9 mouse cellular contexts compared by ENCODE assay signal in the genomic region with DNA sequence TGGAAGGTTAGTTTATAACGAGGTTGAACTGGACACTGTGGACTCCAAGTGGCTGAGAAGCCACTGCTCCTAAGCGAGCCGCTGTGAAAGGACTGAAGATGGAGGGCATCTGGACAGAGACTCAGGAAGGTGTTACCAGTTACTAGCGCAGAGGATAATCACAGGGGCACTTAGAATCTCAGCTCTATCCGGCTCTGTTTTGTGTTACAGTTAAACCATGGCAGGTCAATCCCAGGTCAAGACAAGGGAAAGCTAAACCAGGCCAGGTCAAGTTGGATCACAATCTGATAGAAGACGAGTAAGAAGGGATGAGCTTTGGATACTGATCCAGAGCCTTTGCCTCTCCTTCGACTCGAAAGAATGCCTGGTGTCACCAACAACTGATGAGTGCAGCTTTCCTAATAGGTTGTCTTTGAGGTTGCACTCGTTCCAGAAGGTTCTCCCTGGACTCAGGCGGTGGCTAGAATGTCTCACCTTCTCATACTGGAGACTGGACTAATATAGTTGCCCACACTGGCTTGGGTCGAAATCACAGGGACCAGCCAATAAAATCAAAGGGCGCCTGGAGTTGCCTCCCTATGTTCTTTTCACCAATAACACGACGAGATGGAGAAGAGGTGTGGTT. TPM values are rescaled to one million over a fixed set of nuclear protein-coding genes. Genes with fewer than 3 reads are reported as not detected.
A peak's percentile ranks its signal among the peaks of the same experiment; 100 is the strongest.
DNase-seq lines count a peak whose midpoint lies in the region; ATAC-seq and TF ChIP-seq lines count a peak whose summit lies in the region.
"Had no signal": no experiment of that assay in that cellular context is flagged by ENCODE, and none has a peak within 500 bp of the region (broad histone marks: within the 10 kb centered on the region; RNA-seq: fewer than 3 reads in every experiment).

No protein-coding gene starts in this region.

- H3K36me3 ChIP-seq in liver, adult 2 months (ENCODE audit: control insufficient read depth, insufficient read depth, low read length), result no peaks in the 10 kb centered on the region
- H3K36me3 ChIP-seq in embryonic facial prominence, embryonic 13.5 days, result peaks cover 11% of the 10 kb centered on the region; the same call in 1 of the 2 replicates
- H3K36me3 ChIP-seq in intestine, embryonic 15.5 days, result no peaks in the 10 kb centered on the region
- no peaks in the 10 kb centered on the region for H3K36me3 ChIP-seq in myocyte (ENCODE audit: control insufficient read depth, insufficient read depth)

- no peak for DNase-seq in liver, adult 2 months (ENCODE audit: extremely low read depth, low read depth, low spot score)
- no peak for DNase-seq in liver
- DNase-seq in thymus, postnatal 14 days, result no peak
- no peak for DNase-seq in ovary, postnatal 10 days (ENCODE audit: low spot score)
- no peak for DNase-seq in kidney, postnatal 10 days

- no peaks in the 10 kb centered on the region for H3K9me3 ChIP-seq in embryonic facial prominence, embryonic 13.5 days
- H3K9me3 ChIP-seq in intestine, embryonic 15.5 days, result no peaks in the 10 kb centered on the region

- H3K27me3 ChIP-seq in liver, adult 2 months (ENCODE audit: control insufficient read depth, insufficient read depth, low read length), result no peaks in the 10 kb centered on the region
- H3K27me3 ChIP-seq in embryonic facial prominence, embryonic 13.5 days, result peaks cover 15% of the 10 kb centered on the region
- peaks cover 17% of the 10 kb centered on the region; the same call in 1 of the 2 replicates for H3K27me3 ChIP-seq in intestine, embryonic 15.5 days (replicated peaks)
- no peaks in the 10 kb centered on the region for H3K27me3 ChIP-seq in myocyte (ENCODE audit: control insufficient read depth, insufficient read depth, insufficient read length)

- no peak for TF ChIP-seq CTCF in liver, adult 2 months (IDR thresholded peaks at IDR 0.05; ENCODE audit: low read depth, low read length)

- H3K4me3 ChIP-seq in liver, adult 2 months (ENCODE audit: insufficient read depth, low read depth, low read length), result peak overlapping the region; percentile 29
- H3K4me3 ChIP-seq in embryonic facial prominence, embryonic 13.5 days, result peak overlapping the region; percentile 76
- peak overlapping the region; percentile 79 for H3K4me3 ChIP-seq in intestine, embryonic 15.5 days (replicated peaks)
- peak overlapping the region; percentile 42 for H3K4me3 ChIP-seq in myocyte

- no peak overlapping the region for H3ac ChIP-seq in myocyte (ENCODE audit: control insufficient read depth, insufficient read length)

- H3K9ac ChIP-seq in liver, adult 2 months (ENCODE audit: low read depth, low read length), result peak overlapping the region; percentile 45; the same call in 1 of the 2 replicates
- H3K9ac ChIP-seq in embryonic facial prominence, embryonic 13.5 days, result peak overlapping the region; percentile 52
- H3K9ac ChIP-seq in intestine, embryonic 15.5 days, result 0 out of 2 replicates have a peak overlapping the region, but pooled peaks have one; percentile 3

- no peaks in the 10 kb centered on the region for H3K79me2 ChIP-seq in liver, adult 2 months (ENCODE audit: control insufficient read depth, insufficient read depth, low read length)
- H3K79me2 ChIP-seq in myocyte (ENCODE audit: control insufficient read depth, insufficient read depth), result peaks cover 7% of the 10 kb centered on the region

- no peak overlapping the region for H3K27ac ChIP-seq in liver, adult 2 months (replicated peaks; ENCODE audit: insufficient read depth, low read depth, low read length)
- no peak overlapping the region for H3K27ac ChIP-seq in embryonic facial prominence, embryonic 13.5 days
- 0 out of 2 replicates have a peak overlapping the region, but pooled peaks have one; percentile 40 for H3K27ac ChIP-seq in intestine, embryonic 15.5 days

- ATAC-seq in embryonic facial prominence, embryonic 13.5 days (ENCODE audit: insufficient number of reproducible peaks, insufficient read depth, low FRiP score, low TSS enrichment, low read depth), result no peak
- no peak for ATAC-seq in intestine, embryonic 15.5 days

- H3K4me1 ChIP-seq in liver, adult 2 months (ENCODE audit: control insufficient read depth, insufficient read depth, low read length), result peaks cover 6% of the 10 kb centered on the region; the same call in 1 of the 2 replicates
- H3K4me1 ChIP-seq in embryonic facial prominence, embryonic 13.5 days, result peaks cover 49% of the 10 kb centered on the region
- H3K4me1 ChIP-seq in intestine, embryonic 15.5 days (replicated peaks), result peaks cover 28% of the 10 kb centered on the region

- WGBS in liver, adult 2 months, result 11% methylated on average over 14 of the region's 14 CpGs
- WGBS in embryonic facial prominence, embryonic 13.5 days, result 11% methylated on average over 14 of the region's 14 CpGs
- WGBS in intestine, embryonic 15.5 days, result 4% methylated on average over 14 of the region's 14 CpGs

- TF ChIP-seq POLR2A in liver, adult 2 months (IDR thresholded peaks at IDR 0.05; ENCODE audit: extremely low read depth, insufficient read depth, low read length), result no peak
- TF ChIP-seq POLR2A in myocyte (IDR thresholded peaks at IDR 0.05; ENCODE audit: insufficient read length, low read depth), result peak; percentile 38

- peak overlapping the region; percentile 78 for H3K4me2 ChIP-seq in embryonic facial prominence, embryonic 13.5 days
- H3K4me2 ChIP-seq in intestine, embryonic 15.5 days (replicated peaks), result peak overlapping the region; percentile 79
- H3K4me2 ChIP-seq in myocyte (ENCODE audit: low read depth), result peak overlapping the region; percentile 85

TF ChIP-seq in myocyte, 11 proteins besides CTCF, POLR2A, EP300 and RAD21:
- TF ChIP-seq TCF12 (IDR thresholded peaks at IDR 0.05; ENCODE audit: insufficient read depth, poor library complexity, severe bottlenecking) (no peak), E2F4 (IDR thresholded peaks at IDR 0.05; ENCODE audit: insufficient read depth) (no peak), MYOG (IDR thresholded peaks at IDR 0.05; ENCODE audit: control insufficient read depth in 1 of 3, insufficient read depth in 1 of 3, insufficient read length in 2 of 3, low read depth in 2 of 3) (no peak), CEBPB (IDR thresholded peaks at IDR 0.05; ENCODE audit: insufficient read depth, poor library complexity, severe bottlenecking) (no peak), SRF (IDR thresholded peaks at IDR 0.05; ENCODE audit: control insufficient read depth, insufficient read length, low read depth) (no peak), MAX (IDR thresholded peaks at IDR 0.05; ENCODE audit: low read depth) (no peak), TCF3 (IDR thresholded peaks at IDR 0.05; ENCODE audit: insufficient read length, low read depth) (no peak), REST (IDR thresholded peaks at IDR 0.05; ENCODE audit: insufficient read depth, insufficient read length) (no peak), POLR2AphosphoS2 (IDR thresholded peaks at IDR 0.05; ENCODE audit: insufficient read length, low read depth) (no peak)

RNA-seq across cellular contexts. Expression of gene Dnajb5, which starts 0.5 kb away (rescaled TPM):
- total RNA-seq in liver, adult 2 months (2014; rRNA removed), result 0.83 and 1.7 TPM in 2 replicates
- 2.8 TPM in 2 replicates for polyA plus RNA-seq in liver, adult 2 months (2012; rRNA removed)
- polyA plus RNA-seq in embryonic facial prominence, embryonic 13.5 days (2015; fragmentation: Nextera tagmentation; extraction: Ambion mirVana), result 7.2 and 8.0 TPM in 2 replicates
- 7.3 and 8.4 TPM in 2 replicates for polyA plus RNA-seq in intestine, embryonic 15.5 days (2015; fragmentation: Nextera tagmentation; extraction: Ambion mirVana)
- polyA plus RNA-seq in myocyte (2012; fragmentation: generic; extraction: Trizol), result 32.8 TPM

RNA-seq across cellular contexts. Expression of gene 1700022I11Rik, which starts 20.2 kb away (rescaled TPM):
- total RNA-seq in liver, adult 2 months (2014; rRNA removed), result not detected in 2 replicates
- not detected in 2 replicates for polyA plus RNA-seq in liver, adult 2 months (2012; rRNA removed)
- polyA plus RNA-seq in embryonic facial prominence, embryonic 13.5 days (2015; fragmentation: Nextera tagmentation; extraction: Ambion mirVana), result 0.25 and 1.2 TPM in 2 replicates
- polyA plus RNA-seq in intestine, embryonic 15.5 days (2015; fragmentation: Nextera tagmentation; extraction: Ambion mirVana), result 0.28 and 0.33 TPM in 2 replicates
- 0.76 TPM for polyA plus RNA-seq in myocyte (2012; fragmentation: generic; extraction: Trizol)
- total RNA-seq: gastrocnemius, postnatal 10 days had no signal

RNA-seq across cellular contexts. Expression of gene Phf24, which starts 32.7 kb away (rescaled TPM):
- 0.18 and 0.20 TPM in 2 replicates for total RNA-seq in liver, adult 2 months (2014; rRNA removed)
- polyA plus RNA-seq in liver, adult 2 months (2012; rRNA removed), result 0.05 and 0.13 TPM in 2 replicates
- 1.4 and 2.3 TPM in 2 replicates for polyA plus RNA-seq in embryonic facial prominence, embryonic 13.5 days (2015; fragmentation: Nextera tagmentation; extraction: Ambion mirVana)
- polyA plus RNA-seq in intestine, embryonic 15.5 days (2015; fragmentation: Nextera tagmentation; extraction: Ambion mirVana), result 0.82 and 1.6 TPM in 2 replicates
- not detected for polyA plus RNA-seq in myocyte (2012; fragmentation: generic; extraction: Trizol)

RNA-seq across cellular contexts. Expression of gene Vcp, which starts 51.1 kb away (rescaled TPM):
- 182 and 216 TPM in 2 replicates for total RNA-seq in liver, adult 2 months (2014; rRNA removed)
- 157 and 163 TPM in 2 replicates for polyA plus RNA-seq in liver, adult 2 months (2012; rRNA removed)
- 530 and 567 TPM in 2 replicates for polyA plus RNA-seq in embryonic facial prominence, embryonic 13.5 days (2015; fragmentation: Nextera tagmentation; extraction: Ambion mirVana)
- 461 and 483 TPM in 2 replicates for polyA plus RNA-seq in intestine, embryonic 15.5 days (2015; fragmentation: Nextera tagmentation; extraction: Ambion mirVana)
- 334 TPM for polyA plus RNA-seq in myocyte (2012; fragmentation: generic; extraction: Trizol)

Comparison
In these comparisons a context has a peak if more than half of its experiments do, and no peak if none do; other contexts are left out.
1. H3K4me3 ChIP-seq: peak in every context shown above with its lines; median percentile 79 in intestine, embryonic 15.5 days; 76 in embryonic facial prominence, embryonic 13.5 days; 42 in myocyte; 29 in liver, adult 2 months.